Mouse (Mus musculus) c-Kit-negative CD71-positive TER-119-positive erythroid progenitor cells, embryonic 14.5 days (primary cell): ENCODE data around the gene Prim2.

ENCODE experiments used
- DNase-seq: peaks from one replicate; pipeline ENCODE4 v3.0.0-alpha.2; 2013; ENCODE audit warnings: low read depth, low spot score

Gene Prim2

DNA sequence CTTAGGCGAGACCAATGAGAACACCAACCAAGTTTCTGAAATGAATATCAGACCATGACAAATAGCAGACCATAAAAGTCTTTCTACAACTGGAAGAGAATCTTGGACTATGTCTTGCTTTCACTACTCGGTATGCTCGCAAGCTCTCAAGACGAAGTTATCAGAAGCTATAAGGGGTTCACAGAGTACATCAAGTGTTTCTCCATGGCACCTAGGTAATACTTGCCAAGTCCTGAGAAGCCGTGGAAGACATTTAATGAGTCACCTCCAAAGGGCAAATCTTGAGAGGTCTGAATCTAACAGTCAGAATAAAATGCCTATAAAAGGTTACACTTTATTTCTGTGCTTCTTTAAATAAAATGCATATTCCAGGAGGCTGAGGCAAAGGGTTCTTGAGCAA lies 181.2 kb downstream of the Prim2 start:
- DNase-seq: no peak

DNA sequence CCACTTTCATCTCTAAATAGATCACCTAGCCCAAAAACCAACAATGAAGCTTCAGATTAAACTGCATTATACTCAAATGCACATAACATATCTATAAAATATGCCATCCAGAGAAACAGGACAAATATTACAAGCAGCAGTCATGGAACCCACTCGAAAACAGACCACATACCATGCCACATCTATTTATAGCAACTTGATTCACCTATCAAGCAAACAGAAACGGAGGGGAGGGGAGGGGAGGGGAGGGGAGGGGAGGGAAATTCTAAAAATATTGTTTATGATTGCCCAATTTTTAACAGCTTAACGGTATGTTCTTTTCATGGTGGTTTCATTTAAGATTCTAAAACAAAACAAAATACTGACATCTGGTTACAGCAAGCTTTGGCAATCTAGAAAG lies 185.8 kb downstream of the Prim2 start:
- DNase-seq: no peak

- no peak for DNase-seq
These were observed 189.2 kb downstream of the Prim2 start for GRCm38 (mm10) chr1:33480382-33480781.

DNA sequence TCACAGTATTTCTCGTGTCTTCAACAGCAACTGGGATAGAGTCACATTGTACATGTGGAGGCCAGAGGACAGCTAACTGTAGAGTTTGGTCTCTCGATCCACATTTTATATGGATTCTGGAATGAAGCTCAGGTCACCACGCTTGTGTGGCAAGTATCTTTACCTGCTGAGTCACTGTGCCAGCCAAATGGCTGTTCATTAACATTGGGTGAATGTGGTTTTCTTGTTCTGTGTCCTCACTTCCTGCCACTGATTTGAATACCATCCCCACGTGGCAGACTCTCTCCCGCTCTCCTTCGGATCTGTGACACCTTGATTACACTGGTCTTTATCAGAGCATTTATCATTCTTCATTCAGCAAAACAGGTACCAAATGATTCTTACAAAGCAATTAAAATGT lies 198.5 kb downstream of the Prim2 start:
- no peak for DNase-seq

GRCm38 (mm10) chr1:33470222-33470621 lies 199.4 kb downstream of the Prim2 start:
- DNase-seq: no peak

- no peak for DNase-seq
These were observed 205.4 kb downstream of the Prim2 start for GRCm38 (mm10) chr1:33464234-33464633.

GRCm38 (mm10) chr1:33460703-33461102 lies 208.9 kb downstream of the Prim2 start:
- no peak for DNase-seq

GRCm38 (mm10) chr1:33460262-33460661 lies 209.3 kb downstream of the Prim2 start:
- no peak for DNase-seq

DNA sequence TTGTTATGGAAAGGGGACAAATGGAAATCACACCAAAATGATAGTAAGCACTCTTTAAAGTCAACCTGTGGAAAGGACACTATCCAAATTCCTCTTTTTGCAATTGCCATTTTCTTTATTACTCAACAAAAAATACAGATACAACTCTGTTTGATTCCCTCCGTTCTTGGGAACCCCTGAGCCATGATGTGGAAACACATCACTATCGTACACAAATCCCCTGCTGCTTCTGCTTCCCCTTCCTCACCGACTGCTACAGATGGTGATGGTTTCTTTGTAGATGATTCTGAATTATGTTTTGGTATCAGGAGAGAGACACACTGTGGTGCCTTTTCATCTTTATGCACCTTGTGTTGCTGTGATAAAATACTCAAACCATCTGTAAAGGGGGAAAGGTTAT lies 210.6 kb downstream of the Prim2 start:
- no peak for DNase-seq

DNA sequence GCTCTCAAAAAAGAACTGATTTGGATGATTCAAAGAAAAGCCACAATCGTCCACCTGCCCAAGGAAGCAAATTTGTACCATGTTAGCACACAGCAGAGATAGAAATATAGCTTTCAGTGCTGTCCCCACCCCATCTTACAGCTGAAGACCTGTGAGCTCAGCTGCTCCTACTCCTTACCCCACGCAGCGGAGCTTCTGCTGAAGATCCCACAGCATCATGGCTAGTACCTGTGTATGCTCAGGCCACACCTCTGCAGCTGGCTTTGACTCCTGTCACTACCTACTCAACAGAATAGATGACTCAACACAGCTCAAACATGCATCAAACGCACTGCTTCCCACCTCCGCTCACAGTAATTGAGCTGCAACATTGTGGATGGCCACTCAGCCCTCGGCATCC lies 215.3 kb downstream of the Prim2 start:
- DNase-seq: no peak

DNA sequence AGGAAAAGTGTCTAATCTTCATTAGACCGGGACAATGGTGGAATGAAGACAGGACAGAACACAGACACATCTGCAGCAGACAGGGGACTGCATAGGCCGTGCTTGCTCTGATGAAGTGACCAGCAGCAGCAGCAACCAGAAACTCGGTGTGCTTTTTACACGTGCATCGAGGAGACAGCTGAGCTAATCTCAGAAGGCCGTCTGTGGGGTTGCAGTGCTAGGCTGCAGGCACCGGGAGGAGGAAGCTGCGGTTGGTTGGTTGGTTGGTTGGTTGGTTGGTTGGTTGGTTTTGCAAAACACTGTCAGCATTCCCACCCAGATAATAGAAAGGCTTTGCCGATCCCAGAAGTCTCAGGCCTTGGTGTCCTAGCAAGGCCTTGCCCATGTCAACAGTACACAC lies 216.3 kb downstream of the Prim2 start:
- no peak for DNase-seq

DNA sequence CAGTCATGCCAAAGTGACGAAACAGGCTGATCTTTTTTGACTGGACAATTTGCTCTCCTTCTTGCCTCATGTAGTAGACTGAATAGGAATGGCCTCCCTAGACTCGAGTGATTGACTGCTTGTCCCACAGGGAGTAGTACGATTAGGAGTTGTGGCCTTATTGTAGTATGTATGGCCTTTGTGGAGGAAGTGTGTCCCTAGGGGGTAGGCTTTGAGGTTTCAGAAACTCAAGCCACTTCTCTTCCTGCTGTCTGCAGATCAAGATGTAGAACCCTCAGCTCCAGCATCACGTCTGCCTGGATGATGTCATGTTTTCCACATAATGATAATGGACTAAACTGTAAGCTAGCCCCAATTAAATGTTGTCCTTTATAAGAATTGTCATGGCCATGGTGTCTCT lies 222.4 kb downstream of the Prim2 start:
- no peak for DNase-seq

DNA sequence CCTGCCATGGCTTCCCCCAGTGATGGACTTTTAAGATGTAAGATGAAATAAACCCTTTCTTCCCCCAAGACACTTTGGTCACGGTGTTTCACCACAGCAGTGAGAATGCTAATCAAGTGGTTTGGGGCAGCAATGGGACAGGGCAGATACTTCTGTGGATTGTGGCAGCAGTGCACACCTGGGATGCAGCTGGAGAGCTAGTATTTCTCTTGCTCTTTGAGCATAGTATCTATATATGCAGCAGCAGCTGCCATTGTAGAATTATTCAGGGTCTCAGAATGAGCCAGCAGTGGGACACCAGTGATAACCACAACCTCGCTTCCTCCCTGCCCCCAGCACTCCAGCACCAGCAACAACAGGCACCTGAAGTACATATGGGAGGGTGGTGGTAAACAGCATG lies 233.4 kb downstream of the Prim2 start:
- DNase-seq: no peak
